Mouse (Mus musculus) megakaryocyte, embryonic 14.5 days (primary cell): ENCODE measurements at regions not wholly inside any gene's neighbourhood (a gene's known extent, or its start where the extent isn't known, plus 50 kb on each side); places are given as distances from the start of the nearest gene placed in this dataset.
"Not testable (repeated sequence)": the region's sequence is repeated elsewhere in the genome, so short reads cannot be mapped to it uniquely, and the experiment has no call there.

ENCODE experiments used
- FLI1 ChIP-seq: IDR thresholded peaks from 2 replicates; pipeline ENCODE4 v1.6.1; 2012; ENCODE audit warnings: low read length, inconsistent platforms, mixed read lengths
- GATA1 ChIP-seq: IDR thresholded peaks from 3 replicates; pipeline ENCODE4 v1.6.1; 2012; ENCODE audit warnings: mixed read lengths, low read length, inconsistent platforms, borderline replicate concordance

GRCm38 (mm10) chr14:52990569-52991327, 495.2 kb upstream of the Olfr1507 start:
- TF ChIP-seq GATA1, FLI1: not testable (repeated sequence)
